Mouse (Mus musculus) cerebellum, adult 2 months (tissue): ENCODE data around the gene Gm28053.

ENCODE experiments used
- CTCF ChIP-seq: fragments of 200-500 bp; IDR thresholded peaks from 2 replicates; pipeline ENCODE4 v1.5.1; 2011; ENCODE audit warnings: low read depth, mild to moderate bottlenecking, control low read depth, low read length, moderate library complexity, borderline replicate concordance; ENCODE audit not compliant: insufficient read depth
- POLR2A ChIP-seq: fragments of 200-500 bp; IDR thresholded peaks from 2 replicates; pipeline ENCODE4 v1.6.1; 2011; ENCODE audit warnings: low read length, control low read depth, borderline replicate concordance; ENCODE audit not compliant: insufficient read depth

- TF ChIP-seq POLR2A (no peak), CTCF (no peak)
These were observed 28.9 kb downstream of the Gm28053 start for GRCm38 (mm10) chr6:48747091-48747966.
